Mouse (Mus musculus) stomach, embryonic 16.5 days (tissue): ENCODE results near the gene Hoxd11. TPM values are rescaled to one million over a fixed set of nuclear protein-coding genes. Genes with fewer than 3 reads are reported as not detected.

Experiments used
- ATAC-seq: fragments of 200-750 bp; cut with Nextera tagmentation; 2 replicates; pipeline ENCODE4 v1.8.0; 2017; ENCODE audit warnings: moderate number of reproducible peaks, moderate TSS enrichment; ENCODE audit not compliant: insufficient read depth, low FRiP score
- H3K27ac ChIP-seq: fragments of 300-500 bp; sonication (generic); 2 replicates; pipeline ENCODE4 v1.5.1; 2014; ENCODE audit warnings: low read length
- H3K27me3 ChIP-seq: fragments of 300-500 bp; sonication (generic); 2 replicates; pipeline ENCODE4 v1.6.1; 2014; ENCODE audit warnings: low read length, control low read depth, mixed read lengths; ENCODE audit not compliant: control insufficient read depth, insufficient read depth
- H3K36me3 ChIP-seq: fragments of 300-500 bp; sonication (generic); 2 replicates; pipeline ENCODE4 v1.6.1; 2014; ENCODE audit warnings: low read length; ENCODE audit not compliant: control insufficient read depth, insufficient read depth
- H3K4me1 ChIP-seq: fragments of 300-500 bp; sonication (generic); 2 replicates; pipeline ENCODE4 v1.6.1; 2014; ENCODE audit warnings: low read length, control low read depth, mixed read lengths; ENCODE audit not compliant: control insufficient read depth, insufficient read depth
- H3K4me2 ChIP-seq: fragments of 300-500 bp; sonication (generic); 2 replicates; pipeline ENCODE4 v1.6.1; 2014; ENCODE audit warnings: low read depth, low read length, mixed read lengths
- H3K4me3 ChIP-seq: fragments of 300-500 bp; sonication (generic); replicated peaks from 2 replicates; pipeline ENCODE4 v1.5.1; 2014; ENCODE audit warnings: mild to moderate bottlenecking, low read length
- H3K9ac ChIP-seq: fragments of 300-500 bp; sonication (generic); 2 replicates; pipeline ENCODE4 v1.6.1; 2014; ENCODE audit warnings: low read length
- H3K9me3 ChIP-seq: fragments of 300-500 bp; sonication (generic); replicated peaks from 2 replicates; pipeline ENCODE4 v1.6.1; 2016; ENCODE audit warnings: low read length, control low read depth; ENCODE audit not compliant: control insufficient read depth
- WGBS: fragments of 180-500 bp; shearing (Covaris S2); extraction: QIAGEN DNeasy Blood & Tissue Kit; methylation state at CpG from one replicate; pipeline ENCODE4 v1.1.7; 2014; 5-methylcytosine and 5-hydroxymethylcytosine counted together
- polyA plus RNA-seq: library from polyadenylated mRNA; unstranded; fragments of >200 nt; fragmentation: Nextera tagmentation; extraction: Ambion mirVana; gene quantifications from 2 replicates; pipeline ENCODE4 v1.2.1, GENCODE M21; 2015

The Hoxd11 gene
- polyA plus RNA-seq, 1 experiment from 2014 or later: not detected

DNA sequence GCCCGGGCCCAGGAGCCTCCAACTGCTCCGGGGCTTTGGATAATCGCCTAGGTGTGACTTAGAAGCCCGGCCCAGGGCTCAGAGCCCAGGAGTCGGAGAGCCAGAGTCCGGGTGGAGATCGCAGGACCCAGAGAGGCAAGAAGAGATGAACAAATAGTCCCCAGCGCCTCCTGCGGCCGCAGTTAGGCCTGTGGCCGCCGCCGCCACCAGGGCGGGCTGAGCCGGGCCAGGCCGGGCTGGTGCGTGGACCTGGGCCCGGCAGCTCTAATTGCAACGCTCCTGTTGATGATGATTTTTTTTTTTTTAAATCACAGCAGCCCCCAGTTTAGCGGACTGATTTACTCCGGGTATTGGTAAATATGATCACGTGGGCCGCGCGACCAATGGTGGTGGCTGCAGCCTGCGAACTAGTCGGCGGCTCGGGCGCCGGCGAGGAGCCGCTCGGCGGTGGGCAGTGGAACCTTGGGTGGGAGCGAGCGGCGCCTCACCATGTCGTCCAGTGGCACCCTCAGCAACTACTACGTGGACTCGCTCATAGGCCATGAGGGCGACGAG lies 18.3 kb downstream of the Hoxd11 start, which contains the start of gene Hoxd9:
Gene Hoxd9 (plus strand): TSS at position 161 of the 555 bp plus-strand sequence.
- Histone ChIP-seq H3K27me3 (peaks cover 96% of the 10 kb centered on the region), H3K9me3 (no peaks in the 10 kb centered on the region), H3K27ac (no peak within 1 kb of the TSS), H3K9ac (no peak within 1 kb of the TSS), H3K4me1 (peaks cover 6% of the 10 kb centered on the region), H3K4me2 (peak within 1 kb of the TSS; percentile 50), H3K36me3 (no peaks in the 10 kb centered on the region), H3K4me3 (peak within 1 kb of the TSS; percentile 39)
- ATAC-seq: no peak
- WGBS: under 1% methylated on average over 43 of the region's 43 CpGs

DNA sequence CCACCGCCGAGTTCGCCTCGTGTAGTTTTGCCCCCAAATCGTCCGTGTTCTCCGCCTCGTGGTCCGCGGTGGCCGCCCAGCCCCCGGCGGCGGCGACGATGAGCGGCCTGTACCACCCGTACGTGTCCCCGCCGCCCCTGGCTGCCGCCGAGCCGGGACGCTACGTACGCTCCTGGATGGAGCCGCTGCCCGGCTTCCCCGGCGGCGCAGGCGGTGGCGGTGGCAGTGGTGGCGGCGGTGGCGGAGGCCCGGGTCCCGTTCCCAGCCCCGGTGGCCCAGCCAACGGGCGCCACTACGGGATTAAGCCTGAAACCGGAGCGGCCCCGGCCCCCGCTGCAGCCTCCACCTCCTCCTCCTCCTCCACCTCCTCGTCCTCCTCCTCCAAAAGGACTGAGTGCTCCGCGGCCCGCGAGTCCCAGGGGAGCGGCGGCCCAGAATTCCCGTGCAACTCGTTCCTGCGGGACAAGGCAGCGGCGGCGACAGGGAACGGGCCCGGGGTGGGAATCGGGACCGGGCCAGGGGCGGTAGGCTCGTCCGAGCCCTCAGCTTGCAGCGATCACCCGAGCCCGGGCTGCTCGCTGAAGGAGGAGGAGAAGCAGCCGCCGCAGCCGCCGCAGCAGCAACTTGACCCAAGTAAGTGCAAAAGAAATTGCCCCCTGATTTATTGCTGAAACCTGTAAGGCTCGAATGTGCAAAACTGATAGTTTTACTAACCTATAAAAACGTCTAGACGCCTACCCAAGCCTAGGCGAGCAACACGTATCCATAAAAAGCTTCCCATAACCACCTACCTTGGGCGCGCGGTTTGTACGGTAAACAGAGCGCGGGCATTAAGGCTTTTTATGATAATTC lies 19.1 kb downstream of the Hoxd11 start:
- H3K27ac ChIP-seq: no peak overlapping the region
- under 1% methylated on average over 81 of the region's 86 CpGs for WGBS
- H3K4me2 ChIP-seq: peak overlapping the region; percentile 50
- no peak for ATAC-seq
- H3K9me3 ChIP-seq: no peaks in the 10 kb centered on the region
- peak overlapping the region; percentile 39 for H3K4me3 ChIP-seq
- H3K9ac ChIP-seq: no peak overlapping the region
- H3K4me1 ChIP-seq: peaks cover 6% of the 10 kb centered on the region
- no peaks in the 10 kb centered on the region for H3K36me3 ChIP-seq
- H3K27me3 ChIP-seq: peaks cover 96% of the 10 kb centered on the region

DNA sequence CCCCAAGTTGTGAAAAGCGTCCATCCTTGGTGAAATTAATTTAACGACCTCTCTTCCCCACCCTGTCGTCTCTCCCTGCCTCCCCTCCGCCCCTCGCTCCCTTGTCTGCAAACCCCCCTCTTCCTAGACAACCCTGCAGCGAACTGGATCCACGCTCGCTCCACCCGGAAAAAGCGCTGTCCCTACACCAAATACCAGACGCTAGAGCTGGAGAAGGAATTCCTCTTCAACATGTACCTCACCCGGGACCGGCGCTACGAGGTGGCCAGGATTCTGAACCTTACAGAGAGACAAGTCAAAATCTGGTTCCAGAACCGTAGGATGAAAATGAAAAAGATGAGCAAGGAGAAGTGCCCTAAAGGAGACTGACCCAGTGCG lies 19.7 kb downstream of the Hoxd11 start:
- H3K27ac ChIP-seq: no peak overlapping the region
- no peak overlapping the region for H3K9ac ChIP-seq
- no peak overlapping the region for H3K4me3 ChIP-seq
- H3K4me1 ChIP-seq: peaks cover 6% of the 10 kb centered on the region
- no peak for ATAC-seq
- H3K36me3 ChIP-seq: no peaks in the 10 kb centered on the region
- H3K27me3 ChIP-seq: peaks cover 94% of the 10 kb centered on the region
- no peaks in the 10 kb centered on the region for H3K9me3 ChIP-seq
- WGBS: 2% methylated on average over 17 of the region's 17 CpGs
- no peak overlapping the region for H3K4me2 ChIP-seq

DNA sequence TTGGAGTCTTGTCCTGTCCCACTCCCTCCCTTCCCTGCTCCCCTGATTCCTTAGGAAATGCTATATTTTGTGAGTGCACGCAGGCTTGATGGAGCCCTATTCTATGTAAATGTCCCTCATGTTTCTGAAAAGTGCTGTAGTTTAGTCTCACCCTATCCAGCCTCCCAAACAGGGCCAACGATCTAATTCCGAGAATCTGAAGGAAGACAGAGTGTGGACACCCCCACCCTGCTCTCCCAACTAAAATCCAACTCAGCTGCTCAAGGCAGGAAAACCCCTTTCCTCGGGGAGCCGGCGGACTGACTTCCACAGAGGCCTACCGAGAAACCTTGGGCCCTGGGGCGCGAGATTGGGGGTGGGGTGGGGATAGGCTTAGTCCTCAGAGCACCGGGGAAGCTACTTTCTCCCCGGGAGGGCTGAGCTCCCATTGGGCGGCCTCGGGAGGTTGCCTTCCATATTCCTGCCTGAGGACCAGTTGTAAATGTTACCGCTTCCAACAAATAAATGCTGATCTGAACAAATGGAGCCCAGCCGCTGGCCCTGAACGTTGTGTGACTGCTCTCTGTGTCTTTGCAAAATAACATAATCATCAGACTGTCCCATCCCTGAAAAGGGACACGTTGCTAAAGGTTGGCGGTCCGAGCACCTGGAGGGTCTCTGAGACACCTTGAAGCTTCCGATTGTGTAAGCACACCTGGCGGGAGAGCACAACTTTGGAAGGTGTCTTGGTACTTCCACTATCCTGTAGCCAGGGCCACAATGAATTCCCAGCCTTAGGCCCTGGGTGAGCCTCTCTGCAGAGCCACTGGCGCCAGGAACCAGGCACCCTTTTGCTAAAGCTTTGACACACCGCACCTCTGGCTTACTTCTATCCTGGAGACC lies 20.5 kb downstream of the Hoxd11 start:
- H3K27me3 ChIP-seq: peaks cover 94% of the 10 kb centered on the region

DNA sequence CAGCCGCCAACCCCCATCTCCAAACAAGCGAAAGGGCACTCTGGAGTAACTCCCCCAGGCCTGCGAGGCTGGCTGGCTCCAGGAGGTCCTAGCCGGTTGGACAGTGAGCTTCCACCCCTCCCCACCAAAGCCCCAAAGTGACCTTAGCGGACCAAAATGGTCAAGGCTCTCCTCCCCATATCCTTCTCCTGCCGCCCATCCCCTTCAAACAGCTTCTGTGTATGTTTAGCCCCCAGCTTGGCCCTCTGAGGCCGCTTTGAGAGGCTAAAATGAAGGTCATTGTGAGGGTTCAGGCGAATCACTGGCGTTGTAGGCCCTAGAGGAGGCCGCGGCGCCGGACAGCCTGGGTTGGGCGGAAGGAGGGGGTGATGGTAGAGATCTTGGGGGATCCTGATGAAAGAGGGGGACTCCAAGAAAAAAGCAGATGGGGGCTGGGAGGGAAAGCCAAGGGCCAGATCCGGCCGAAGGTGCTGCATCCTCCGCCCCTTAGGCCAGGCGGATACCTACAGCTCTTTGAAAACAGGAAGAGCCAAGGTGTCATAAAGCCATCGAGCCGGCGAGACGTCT lies 21.3 kb downstream of the Hoxd11 start:
- Histone ChIP-seq H3K9ac (no peak overlapping the region), H3K9me3 (no peaks in the 10 kb centered on the region), H3K27me3 (peaks cover 94% of the 10 kb centered on the region), H3K36me3 (no peaks in the 10 kb centered on the region), H3K27ac (no peak overlapping the region), H3K4me2 (no peak overlapping the region), H3K4me3 (no peak overlapping the region), H3K4me1 (peaks cover 8% of the 10 kb centered on the region)
- WGBS: 9% methylated on average over 22 of the region's 22 CpGs
- ATAC-seq: no peak

More for the DNA sequence above, 20.5 kb downstream of the Hoxd11 start:
- Histone ChIP-seq H3K9me3 (no peaks in the 10 kb centered on the region), H3K4me2 (no peak overlapping the region), H3K36me3 (no peaks in the 10 kb centered on the region), H3K27ac (no peak overlapping the region), H3K4me1 (peaks cover 6% of the 10 kb centered on the region), H3K9ac (no peak overlapping the region), H3K4me3 (no peak overlapping the region)
- no peak for ATAC-seq
- WGBS: 10% methylated on average over 23 of the region's 23 CpGs

DNA sequence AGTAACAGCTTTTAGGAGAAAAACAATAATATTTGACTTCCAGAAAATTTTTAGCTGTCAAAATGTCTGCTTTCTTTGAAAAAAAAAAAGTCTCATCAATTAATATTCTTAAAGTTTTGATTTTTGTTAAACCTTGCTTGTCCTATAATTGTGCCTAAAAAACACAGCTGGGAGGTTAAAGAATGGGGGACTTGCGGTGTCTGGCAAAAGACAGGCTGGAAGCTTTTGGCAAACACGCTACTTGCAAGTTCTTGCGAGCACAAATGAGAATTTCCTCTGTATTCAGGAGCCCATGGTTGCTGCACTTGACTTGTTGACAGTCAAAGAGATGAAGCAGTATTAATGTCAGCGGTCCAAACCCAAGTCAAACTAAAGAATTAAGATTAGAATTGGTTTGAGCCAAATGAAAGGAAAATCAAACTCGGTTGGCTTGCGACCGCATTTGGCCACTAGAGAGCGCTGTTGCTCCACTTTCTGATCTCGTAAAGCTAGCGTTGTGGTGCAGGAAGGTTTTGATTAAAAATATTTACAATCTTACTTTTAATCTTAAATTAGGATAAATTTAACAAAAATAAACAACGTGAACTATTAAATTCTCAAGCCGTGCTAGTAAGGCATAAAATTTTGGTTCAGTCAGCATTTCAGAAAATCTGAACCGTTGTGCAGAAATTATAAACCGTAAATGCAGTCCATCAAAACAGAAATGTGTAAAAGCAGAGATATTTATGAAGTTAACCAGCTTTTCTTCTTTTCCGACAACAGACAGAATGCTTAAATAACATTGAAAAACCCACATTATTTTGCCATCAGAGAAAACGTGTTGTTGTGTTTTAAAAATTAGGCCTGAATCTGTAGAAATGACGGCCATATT lies 22.8 kb downstream of the Hoxd11 start:
- H3K36me3 ChIP-seq: no peaks in the 10 kb centered on the region
- no peak overlapping the region for H3K9ac ChIP-seq
- WGBS: 13% methylated on average over 17 of the region's 17 CpGs
- peaks cover 90% of the 10 kb centered on the region for H3K27me3 ChIP-seq
- H3K4me3 ChIP-seq: no peak overlapping the region
- H3K4me1 ChIP-seq: peaks cover 9% of the 10 kb centered on the region
- no peaks in the 10 kb centered on the region for H3K9me3 ChIP-seq
- H3K4me2 ChIP-seq: no peak overlapping the region
- no peak overlapping the region for H3K27ac ChIP-seq
- no peak for ATAC-seq

DNA sequence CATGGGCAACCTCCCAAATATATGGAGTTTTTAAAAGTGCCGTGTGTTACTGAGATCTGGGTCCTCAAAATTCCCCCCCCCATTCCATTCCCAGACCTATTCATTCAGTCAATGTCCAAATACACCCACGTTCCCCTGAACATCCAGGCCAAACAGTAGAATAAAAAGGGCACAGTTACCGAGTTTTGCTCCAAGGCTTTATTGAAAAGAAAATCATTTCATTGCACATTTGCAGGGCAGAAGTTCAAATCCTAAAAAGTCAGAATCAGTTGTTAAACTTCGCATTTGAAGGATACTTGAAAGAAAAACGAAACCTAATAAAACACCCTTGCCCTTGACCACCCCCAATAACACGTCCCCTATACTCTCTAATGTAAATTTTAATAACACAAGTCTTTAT lies 23.5 kb downstream of the Hoxd11 start:
- Histone ChIP-seq H3K4me3 (no peak overlapping the region), H3K27me3 (peaks cover 90% of the 10 kb centered on the region), H3K4me1 (peaks cover 7% of the 10 kb centered on the region), H3K9ac (no peak overlapping the region), H3K27ac (no peak overlapping the region), H3K4me2 (no peak overlapping the region), H3K9me3 (no peaks in the 10 kb centered on the region), H3K36me3 (no peaks in the 10 kb centered on the region)
- WGBS: 30% methylated on average over 6 of the region's 6 CpGs
- ATAC-seq: no peak

DNA sequence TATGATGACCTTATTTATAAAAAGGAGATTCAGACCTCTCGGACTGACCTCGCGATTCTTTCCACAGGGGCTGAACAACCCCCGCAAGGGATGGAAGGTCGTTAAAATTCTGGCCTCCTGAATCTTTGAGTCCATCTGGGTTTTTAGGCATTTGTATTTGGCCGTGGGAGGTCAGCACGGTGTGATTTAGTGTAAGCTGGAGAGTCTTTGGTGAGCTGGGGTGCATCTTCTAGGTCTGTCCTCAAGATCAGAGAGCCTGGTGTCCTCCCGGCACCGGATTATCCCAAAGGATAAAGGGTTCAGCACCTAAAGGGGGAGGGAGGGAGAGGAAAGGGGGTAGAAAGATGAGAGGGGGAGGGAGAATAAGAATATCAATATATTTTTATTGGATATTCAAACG lies 24.0 kb downstream of the Hoxd11 start:
- Histone ChIP-seq H3K36me3 (no peaks in the 10 kb centered on the region), H3K4me2 (no peak overlapping the region), H3K9me3 (no peaks in the 10 kb centered on the region), H3K9ac (no peak overlapping the region), H3K4me3 (no peak overlapping the region), H3K27me3 (peaks cover 90% of the 10 kb centered on the region), H3K27ac (no peak overlapping the region), H3K4me1 (0 out of 2 replicates have a peak, but pooled peaks cover 3% of the 10 kb centered on the region)
- no peak for ATAC-seq
- 13% methylated on average over 10 of the region's 10 CpGs for WGBS
